Mouse (Mus musculus): ENCODE data around the gene Sf3b3. TPM values are rescaled to one million over a fixed set of nuclear protein-coding genes. Genes with fewer than 3 reads are reported as not detected.
A peak's percentile ranks its signal among the peaks of the same experiment; 100 is the strongest.
"Not testable (repeated sequence)": the region's sequence is repeated elsewhere in the genome, so short reads cannot be mapped to it uniquely, and the experiment has no call there.

Sf3b3 gene
- polyA plus RNA-seq, 1 experiment from 2014 or later: 106 TPM

GRCm38 (mm10) chr8:110883824-110884223 lies 37.2 kb upstream of the Sf3b3 start:
- Histone ChIP-seq H3K9me3 (replicated peaks) (no peaks in the 10 kb centered on the region), H3K4me3 (no peak overlapping the region), H3K27me3 (replicated peaks) (no peaks in the 10 kb centered on the region), H3K9ac (no peak overlapping the region), H3K36me3 (peaks cover 91% of the 10 kb centered on the region), H3K4me1 (replicated peaks) (no peaks in the 10 kb centered on the region), H3K27ac (ENCODE audit: poor library complexity, severe bottlenecking) (no peak overlapping the region), H3K4me2 (no peak overlapping the region)
- WGBS: 94% methylated on average over 18 of the region's 18 CpGs
- no peak for ATAC-seq (ENCODE audit: insufficient number of reproducible peaks, low FRiP score)

GRCm38 (mm10) chr8:110881741-110882310 lies 35.2 kb upstream of the Sf3b3 start:
- no peak for ATAC-seq (ENCODE audit: insufficient number of reproducible peaks, low FRiP score)
- Histone ChIP-seq H3K27me3 (replicated peaks) (no peaks in the 10 kb centered on the region), H3K36me3 (peaks cover 92% of the 10 kb centered on the region), H3K9ac (no peak overlapping the region), H3K4me3 (no peak overlapping the region), H3K9me3 (replicated peaks) (no peaks in the 10 kb centered on the region), H3K4me1 (replicated peaks) (no peaks in the 10 kb centered on the region), H3K27ac (ENCODE audit: poor library complexity, severe bottlenecking) (no peak overlapping the region), H3K4me2 (no peak overlapping the region)
- WGBS: 94% methylated on average over 10 of the region's 10 CpGs

- 79% methylated on average over 4 of the region's 4 CpGs for WGBS
- Histone ChIP-seq H3K36me3 (peaks cover 94% of the 10 kb centered on the region), H3K4me2 (no peak overlapping the region), H3K4me1 (replicated peaks) (no peaks in the 10 kb centered on the region), H3K9ac (no peak overlapping the region), H3K4me3 (no peak overlapping the region), H3K27ac (ENCODE audit: poor library complexity, severe bottlenecking) (no peak overlapping the region), H3K9me3 (replicated peaks) (no peaks in the 10 kb centered on the region), H3K27me3 (replicated peaks) (no peaks in the 10 kb centered on the region)
- ATAC-seq (ENCODE audit: insufficient number of reproducible peaks, low FRiP score): no peak
These were observed 31.3 kb upstream of the Sf3b3 start for GRCm38 (mm10) chr8:110877862-110878261.

GRCm38 (mm10) chr8:110870501-110870900 lies 23.9 kb upstream of the Sf3b3 start:
- Histone ChIP-seq H3K27ac (ENCODE audit: poor library complexity, severe bottlenecking) (no peak overlapping the region), H3K9ac (no peak overlapping the region), H3K36me3 (peaks cover 91% of the 10 kb centered on the region), H3K9me3 (replicated peaks) (no peaks in the 10 kb centered on the region), H3K27me3 (replicated peaks) (no peaks in the 10 kb centered on the region), H3K4me2 (no peak overlapping the region), H3K4me3 (no peak overlapping the region), H3K4me1 (replicated peaks) (no peaks in the 10 kb centered on the region)
- WGBS: 95% methylated on average over 2 of the region's 2 CpGs
- ATAC-seq (ENCODE audit: insufficient number of reproducible peaks, low FRiP score): no peak

GRCm38 (mm10) chr8:110861347-110862025 lies 14.9 kb upstream of the Sf3b3 start:
- not testable (repeated sequence) for H3K9ac ChIP-seq; H3K4me3 ChIP-seq; ATAC-seq (ENCODE audit: insufficient number of reproducible peaks, low FRiP score); H3K27me3 ChIP-seq (replicated peaks); H3K9me3 ChIP-seq (replicated peaks); H3K27ac ChIP-seq (ENCODE audit: poor library complexity, severe bottlenecking); H3K4me2 ChIP-seq; H3K4me1 ChIP-seq (replicated peaks)
- H3K36me3 ChIP-seq: peaks cover 87% of the 10 kb centered on the region
- WGBS: 95% methylated on average over 7 of the region's 7 CpGs

GRCm38 (mm10) chr8:110859651-110860501 lies 13.3 kb upstream of the Sf3b3 start:
- Histone ChIP-seq H3K27ac (ENCODE audit: poor library complexity, severe bottlenecking) (no peak overlapping the region), H3K9ac (no peak overlapping the region), H3K4me1 (replicated peaks) (no peaks in the 10 kb centered on the region), H3K9me3 (replicated peaks) (no peaks in the 10 kb centered on the region), H3K36me3 (peaks cover 86% of the 10 kb centered on the region), H3K27me3 (replicated peaks) (no peaks in the 10 kb centered on the region), H3K4me2 (no peak overlapping the region), H3K4me3 (no peak overlapping the region)
- ATAC-seq (ENCODE audit: insufficient number of reproducible peaks, low FRiP score): no peak
- WGBS: 83% methylated on average over 7 of the region's 7 CpGs

GRCm38 (mm10) chr8:110856760-110857461 lies 10.3 kb upstream of the Sf3b3 start:
- H3K9ac ChIP-seq: no peak overlapping the region
- H3K4me1 ChIP-seq (replicated peaks): no peaks in the 10 kb centered on the region
- H3K4me2 ChIP-seq: no peak overlapping the region
- H3K36me3 ChIP-seq: peaks cover 87% of the 10 kb centered on the region
- no peaks in the 10 kb centered on the region for H3K27me3 ChIP-seq (replicated peaks)
- H3K9me3 ChIP-seq (replicated peaks): no peaks in the 10 kb centered on the region
- WGBS: 85% methylated on average over 5 of the region's 5 CpGs
- no peak overlapping the region for H3K4me3 ChIP-seq
- H3K27ac ChIP-seq (ENCODE audit: poor library complexity, severe bottlenecking): no peak overlapping the region
- ATAC-seq (ENCODE audit: insufficient number of reproducible peaks, low FRiP score): no peak

GRCm38 (mm10) chr8:110856073-110856472 lies 9.5 kb upstream of the Sf3b3 start:
- H3K9me3 ChIP-seq (replicated peaks); H3K4me3 ChIP-seq; H3K4me2 ChIP-seq; H3K27me3 ChIP-seq (replicated peaks); H3K27ac ChIP-seq (ENCODE audit: poor library complexity, severe bottlenecking); ATAC-seq (ENCODE audit: insufficient number of reproducible peaks, low FRiP score); H3K4me1 ChIP-seq (replicated peaks); H3K9ac ChIP-seq: not testable (repeated sequence)
- H3K36me3 ChIP-seq: peaks cover 88% of the 10 kb centered on the region
- 88% methylated on average over 4 of the region's 4 CpGs for WGBS

GRCm38 (mm10) chr8:110851186-110851585 lies 4.6 kb upstream of the Sf3b3 start:
- 92% methylated on average over 10 of the region's 10 CpGs for WGBS
- Histone ChIP-seq H3K36me3 (peaks cover 62% of the 10 kb centered on the region), H3K27me3 (replicated peaks) (no peaks in the 10 kb centered on the region), H3K9me3 (replicated peaks) (no peaks in the 10 kb centered on the region), H3K4me3 (no peak overlapping the region), H3K4me2 (no peak overlapping the region), H3K9ac (no peak overlapping the region), H3K27ac (ENCODE audit: poor library complexity, severe bottlenecking) (no peak overlapping the region), H3K4me1 (replicated peaks) (peaks cover 8% of the 10 kb centered on the region)
- ATAC-seq (ENCODE audit: insufficient number of reproducible peaks, low FRiP score): no peak

GRCm38 (mm10) chr8:110847645-110848495 lies 1.3 kb upstream of the Sf3b3 start:
- peak overlapping the region; percentile 99 for H3K4me3 ChIP-seq
- no peaks in the 10 kb centered on the region for H3K9me3 ChIP-seq (replicated peaks)
- 40% methylated on average over 14 of the region's 14 CpGs for WGBS
- peaks cover 50% of the 10 kb centered on the region for H3K36me3 ChIP-seq
- 0 out of 2 replicates have a peak overlapping the region, but pooled peaks have one; percentile 12 for H3K27ac ChIP-seq (ENCODE audit: poor library complexity, severe bottlenecking)
- ATAC-seq (ENCODE audit: insufficient number of reproducible peaks, low FRiP score): no peak
- no peaks in the 10 kb centered on the region for H3K27me3 ChIP-seq (replicated peaks)
- H3K9ac ChIP-seq: peak overlapping the region; percentile 94
- peaks cover 20% of the 10 kb centered on the region for H3K4me1 ChIP-seq (replicated peaks)
- H3K4me2 ChIP-seq: peak overlapping the region; percentile 80
